Mouse (Mus musculus): Measurements from ENCODE around the gene Fam213a. TPM values are rescaled to one million over a fixed set of nuclear protein-coding genes. Genes with fewer than 3 reads are reported as not detected.
A peak's percentile ranks its signal among the peaks of the same experiment; 100 is the strongest.

Fam213a gene
- polyA plus RNA-seq, 1 experiment from 2014 or later = 36.6 TPM

DNA sequence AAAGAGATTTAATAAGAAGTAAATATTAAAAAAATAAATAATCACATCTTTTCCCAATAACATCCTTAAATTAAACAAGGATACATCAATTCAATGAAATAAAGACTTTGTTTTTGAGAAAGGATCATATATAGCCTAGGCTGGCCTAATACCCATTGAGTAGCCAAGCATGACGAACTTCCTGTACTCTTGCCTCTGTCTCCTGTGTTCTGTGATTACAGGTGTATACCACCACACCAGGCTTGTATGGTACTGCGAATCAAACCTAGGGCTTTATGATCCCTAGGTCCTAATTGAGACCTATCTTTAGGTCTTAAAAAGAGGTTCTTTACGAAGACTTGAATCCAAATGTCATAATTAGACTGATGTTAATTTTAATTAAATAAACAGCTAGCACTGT lies 7.7 kb upstream of the Fam213a start:
- H3K36me3 ChIP-seq (replicated peaks) = no peaks in the 10 kb centered on the region
- no peaks in the 10 kb centered on the region for H3K27me3 ChIP-seq (replicated peaks; ENCODE audit: low read depth, poor library complexity, severe bottlenecking)
- no peaks in the 10 kb centered on the region for H3K9me3 ChIP-seq
- no peak overlapping the region for H3K4me3 ChIP-seq
- 89% methylated on average over 3 of the region's 3 CpGs for WGBS
- H3K27ac ChIP-seq (replicated peaks) = no peak overlapping the region
- no peak for DNase-seq (ENCODE audit: low spot score)
- H3K4me1 ChIP-seq = no peaks in the 10 kb centered on the region

DNA sequence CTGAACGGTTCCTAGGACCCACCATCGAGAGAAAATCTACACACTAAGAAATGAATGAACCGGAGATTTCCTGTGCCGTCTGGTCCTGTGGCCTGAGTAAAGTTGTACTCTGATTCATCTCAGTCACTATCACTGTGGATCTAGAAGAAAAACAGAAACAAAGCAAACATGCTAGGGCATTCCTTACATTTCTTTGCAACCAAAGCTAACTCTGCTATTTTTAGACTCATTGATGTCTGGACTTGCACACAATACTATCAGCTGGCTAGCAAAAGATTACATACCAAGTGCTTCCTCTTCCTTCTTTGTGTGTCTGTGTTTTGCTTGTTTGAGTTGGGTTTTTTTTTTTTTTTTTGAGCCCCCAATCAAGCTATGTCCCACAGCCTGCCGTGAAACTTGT lies 3.9 kb upstream of the Fam213a start:
- WGBS = 84% methylated on average over 5 of the region's 5 CpGs

DNA sequence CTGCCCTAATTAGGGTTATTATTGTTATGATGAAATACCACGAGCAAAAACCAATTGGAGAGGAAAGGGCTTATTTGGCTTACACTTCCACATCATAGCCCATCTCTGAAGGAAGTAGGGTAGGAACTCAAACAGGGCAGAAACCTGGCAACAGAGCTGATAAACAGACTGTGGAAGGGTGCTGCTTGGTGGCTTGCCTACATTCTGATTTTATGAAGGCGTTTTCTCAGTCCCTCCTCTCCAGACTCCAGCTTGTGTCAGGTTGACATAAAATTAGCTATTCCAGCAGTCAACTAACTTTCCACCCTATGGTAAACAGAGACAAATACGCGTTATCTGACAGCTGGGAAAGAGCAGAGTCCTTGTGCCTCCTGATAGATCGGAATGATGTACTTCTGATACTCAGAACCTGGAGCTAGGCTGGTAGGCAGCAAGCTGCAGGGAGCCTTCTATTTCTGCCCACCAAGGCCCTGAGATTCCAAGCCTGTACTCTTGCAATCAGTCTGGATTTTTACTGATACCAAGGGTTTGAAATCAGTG lies 1.2 kb upstream of the Fam213a start:
- H3K27ac ChIP-seq (replicated peaks) = no peak overlapping the region
- H3K36me3 ChIP-seq (replicated peaks) = no peaks in the 10 kb centered on the region
- no peak for DNase-seq (ENCODE audit: low spot score)
- H3K9me3 ChIP-seq = no peaks in the 10 kb centered on the region
- H3K4me3 ChIP-seq = no peak overlapping the region
- 76% methylated on average over 5 of the region's 5 CpGs for WGBS
- H3K4me1 ChIP-seq = peaks cover 13% of the 10 kb centered on the region
- H3K27me3 ChIP-seq (replicated peaks; ENCODE audit: low read depth, poor library complexity, severe bottlenecking) = 0 out of 2 replicates have a peak, but pooled peaks cover 5% of the 10 kb centered on the region

More for the DNA sequence above, 3.9 kb upstream of the Fam213a start:
- H3K27ac ChIP-seq (replicated peaks) = no peak overlapping the region
- 0 out of 2 replicates have a peak, but pooled peaks cover 1% of the 10 kb centered on the region for H3K27me3 ChIP-seq (replicated peaks; ENCODE audit: low read depth, poor library complexity, severe bottlenecking)
- no peak overlapping the region for H3K4me3 ChIP-seq
- DNase-seq (ENCODE audit: low spot score) = no peak
- H3K36me3 ChIP-seq (replicated peaks) = no peaks in the 10 kb centered on the region
- peaks cover 13% of the 10 kb centered on the region for H3K4me1 ChIP-seq
- no peaks in the 10 kb centered on the region for H3K9me3 ChIP-seq

DNA sequence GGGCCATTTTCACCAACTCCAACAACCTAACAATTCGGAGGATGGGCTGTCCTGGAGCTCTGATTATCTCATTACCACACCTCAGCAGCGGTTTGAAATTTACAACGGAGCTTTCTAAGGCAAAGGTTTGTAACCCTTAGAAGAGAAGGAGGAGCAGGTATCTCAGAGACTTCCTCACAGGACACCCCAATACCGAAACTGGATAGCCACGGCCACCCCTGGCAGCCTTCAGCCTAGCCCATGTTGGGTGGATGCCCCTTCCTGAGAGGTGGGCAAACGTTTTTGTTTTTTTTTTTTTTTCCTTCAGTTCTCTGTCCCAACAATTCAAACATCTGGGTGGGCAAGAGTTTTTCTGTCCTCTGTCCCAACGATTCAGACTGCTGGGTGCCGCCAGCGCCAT lies 445 bp downstream of the Fam213a start:
- Histone ChIP-seq H3K4me1 (peaks cover 16% of the 10 kb centered on the region), H3K27me3 (replicated peaks; ENCODE audit: low read depth, poor library complexity, severe bottlenecking) (0 out of 2 replicates have a peak, but pooled peaks cover 5% of the 10 kb centered on the region), H3K27ac (replicated peaks) (peak overlapping the region; percentile 84), H3K4me3 (peak overlapping the region; percentile 73), H3K36me3 (replicated peaks) (no peaks in the 10 kb centered on the region), H3K9me3 (no peaks in the 10 kb centered on the region)
- 23% methylated on average over 9 of the region's 9 CpGs for WGBS
- no peak for DNase-seq (ENCODE audit: low spot score)

DNA sequence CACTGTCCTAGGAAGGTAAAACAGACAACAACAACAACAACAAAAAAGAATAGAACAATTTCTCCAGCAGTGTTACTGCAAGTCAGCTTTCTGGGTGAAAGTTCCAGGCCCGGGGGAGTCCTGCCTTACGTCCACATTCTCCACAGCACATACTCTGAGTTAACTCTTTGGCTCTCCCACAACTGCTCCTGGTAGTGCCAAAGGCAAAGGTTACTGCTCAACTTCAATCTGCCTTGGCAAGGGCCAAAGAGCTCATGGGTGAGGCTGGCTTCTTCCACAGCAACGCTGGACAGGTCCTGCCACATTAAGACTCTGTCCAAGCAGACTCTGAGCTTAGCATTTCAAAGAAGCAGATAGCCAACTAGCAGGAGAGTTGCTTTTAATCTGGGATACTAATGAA lies 1.7 kb downstream of the Fam213a start:
- H3K4me3 ChIP-seq = no peak overlapping the region
- no peaks in the 10 kb centered on the region for H3K9me3 ChIP-seq
- H3K4me1 ChIP-seq = peaks cover 28% of the 10 kb centered on the region
- WGBS = 85% methylated on average over 3 of the region's 3 CpGs
- 0 out of 2 replicates have a peak, but pooled peaks cover 5% of the 10 kb centered on the region for H3K27me3 ChIP-seq (replicated peaks; ENCODE audit: low read depth, poor library complexity, severe bottlenecking)
- no peaks in the 10 kb centered on the region for H3K36me3 ChIP-seq (replicated peaks)
- H3K27ac ChIP-seq (replicated peaks) = no peak overlapping the region
- no peak for DNase-seq (ENCODE audit: low spot score)

DNA sequence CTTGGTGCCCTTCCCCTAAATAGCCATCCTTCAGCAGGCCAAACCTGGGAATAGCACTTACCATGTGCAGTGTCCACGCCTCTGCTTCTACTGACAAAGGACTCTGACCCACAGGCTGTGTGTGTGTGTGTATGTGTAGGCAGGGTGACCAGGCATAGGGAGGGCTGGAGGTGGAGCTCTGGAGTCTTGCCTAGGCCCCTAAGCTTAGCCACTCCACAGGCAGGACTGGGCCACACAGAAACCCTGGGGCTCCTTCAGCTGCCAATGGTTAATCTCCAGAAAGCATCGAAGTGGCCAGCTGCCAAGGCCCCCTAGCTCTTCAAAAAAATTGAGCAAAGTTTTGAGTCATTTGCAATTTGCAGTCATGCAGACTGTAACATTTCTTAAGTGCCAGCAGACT lies 5.5 kb downstream of the Fam213a start:
- WGBS = 59% methylated on average over 2 of the region's 2 CpGs
- H3K27ac ChIP-seq (replicated peaks) = no peak overlapping the region

DNA sequence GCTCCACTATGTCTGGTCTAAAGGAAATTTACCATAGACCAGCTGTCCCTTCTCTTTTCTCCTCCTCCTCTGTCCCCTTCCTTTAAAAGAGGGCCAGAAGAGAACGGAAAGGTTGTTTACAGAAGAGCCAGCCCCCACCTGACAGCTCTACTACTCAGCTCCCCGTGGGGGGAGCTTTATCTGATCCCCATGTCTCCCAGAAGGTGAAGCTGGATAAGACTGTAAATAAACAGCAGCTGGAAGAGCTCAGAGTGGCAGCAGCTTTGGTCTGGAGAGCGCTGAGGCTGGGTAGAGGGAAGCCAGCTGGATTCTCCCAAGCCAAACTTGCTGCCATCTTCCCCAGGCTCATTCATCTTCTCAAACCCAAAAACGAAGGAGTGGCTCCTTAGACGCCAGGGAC lies 5.9 kb downstream of the Fam213a start:
- H3K36me3 ChIP-seq (replicated peaks) = no peaks in the 10 kb centered on the region
- H3K9me3 ChIP-seq = no peaks in the 10 kb centered on the region
- WGBS = 44% methylated on average over 5 of the region's 5 CpGs
- peaks cover 20% of the 10 kb centered on the region for H3K27me3 ChIP-seq (replicated peaks; ENCODE audit: low read depth, poor library complexity, severe bottlenecking)
- no peak overlapping the region for H3K27ac ChIP-seq (replicated peaks)
- H3K4me3 ChIP-seq = no peak overlapping the region
- no peak for DNase-seq (ENCODE audit: low spot score)
- peaks cover 35% of the 10 kb centered on the region for H3K4me1 ChIP-seq

More for the DNA sequence above, 5.5 kb downstream of the Fam213a start:
- Histone ChIP-seq H3K4me1 (peaks cover 37% of the 10 kb centered on the region), H3K36me3 (replicated peaks) (no peaks in the 10 kb centered on the region), H3K4me3 (no peak overlapping the region), H3K9me3 (no peaks in the 10 kb centered on the region), H3K27me3 (replicated peaks; ENCODE audit: low read depth, poor library complexity, severe bottlenecking) (peaks cover 18% of the 10 kb centered on the region)
- no peak for DNase-seq (ENCODE audit: low spot score)

DNA sequence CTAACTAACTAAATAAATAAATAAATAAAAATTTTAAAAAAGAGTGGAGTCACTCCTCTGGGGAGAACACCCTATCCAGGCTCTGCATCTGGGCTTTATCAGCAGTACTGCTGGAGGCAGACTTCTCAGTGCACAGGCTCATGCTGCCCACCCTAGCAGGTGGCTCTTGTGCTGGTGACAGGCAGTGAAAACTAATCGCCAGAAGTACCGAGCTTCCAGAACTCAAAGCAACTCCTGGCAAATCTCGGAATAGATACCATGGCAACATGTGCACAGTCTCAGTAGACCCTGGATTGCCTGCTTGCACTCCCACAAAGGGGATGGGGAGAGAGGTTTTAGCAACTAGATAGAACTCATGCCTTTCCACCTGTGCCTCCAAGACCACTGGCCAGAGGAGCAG lies 6.7 kb downstream of the Fam213a start:
- Histone ChIP-seq H3K4me3 (no peak overlapping the region), H3K27me3 (replicated peaks; ENCODE audit: low read depth, poor library complexity, severe bottlenecking) (peaks cover 16% of the 10 kb centered on the region), H3K9me3 (no peaks in the 10 kb centered on the region), H3K36me3 (replicated peaks) (no peaks in the 10 kb centered on the region), H3K27ac (replicated peaks) (no peak overlapping the region), H3K4me1 (peaks cover 38% of the 10 kb centered on the region)
- no peak for DNase-seq (ENCODE audit: low spot score)
- WGBS = 69% methylated on average over 3 of the region's 3 CpGs

DNA sequence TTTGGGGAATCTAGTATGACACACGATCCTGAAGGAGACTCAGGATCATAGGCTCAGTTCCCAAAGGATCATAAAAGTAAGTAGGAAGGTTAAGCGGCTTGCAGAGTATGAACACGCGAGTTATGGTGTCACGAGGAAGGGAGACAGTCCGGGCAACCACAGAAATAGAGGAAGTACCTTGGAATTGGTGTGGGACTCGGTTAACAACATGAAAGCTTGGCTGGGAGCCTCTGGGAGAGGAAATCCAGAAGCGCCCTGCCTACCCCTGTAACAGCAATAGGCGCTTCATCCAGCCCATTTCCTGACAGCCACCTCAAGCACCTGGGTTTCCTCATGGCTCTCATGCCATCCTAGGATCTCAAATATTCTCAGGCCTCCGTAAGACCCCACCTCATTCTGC lies 7.3 kb downstream of the Fam213a start:
- Histone ChIP-seq H3K27ac (replicated peaks) (no peak overlapping the region), H3K4me1 (peaks cover 41% of the 10 kb centered on the region), H3K9me3 (no peaks in the 10 kb centered on the region), H3K27me3 (replicated peaks; ENCODE audit: low read depth, poor library complexity, severe bottlenecking) (peaks cover 16% of the 10 kb centered on the region), H3K36me3 (replicated peaks) (no peaks in the 10 kb centered on the region), H3K4me3 (no peak overlapping the region)
- WGBS = 88% methylated on average over 10 of the region's 10 CpGs
- DNase-seq (ENCODE audit: low spot score) = no peak

DNA sequence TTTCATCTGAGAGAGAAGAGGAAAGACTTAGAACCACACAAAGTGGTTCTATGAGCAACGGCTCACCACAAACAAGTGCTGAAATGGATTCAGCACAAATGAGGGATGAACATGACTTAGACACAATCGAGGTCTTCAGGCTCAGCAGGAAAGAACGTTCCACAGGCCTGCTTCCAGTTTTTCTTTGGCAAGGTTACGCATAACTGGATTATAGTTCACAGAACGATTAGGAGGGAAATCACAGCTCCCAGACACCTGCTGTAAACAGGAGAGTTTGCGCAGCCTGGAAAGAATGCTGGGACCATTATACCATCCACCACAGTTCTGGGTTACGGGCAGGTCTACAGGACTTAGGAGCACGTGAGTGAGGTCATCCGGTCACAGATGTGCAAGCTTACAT lies 7.9 kb downstream of the Fam213a start:
- Histone ChIP-seq H3K9me3 (no peaks in the 10 kb centered on the region), H3K4me3 (no peak overlapping the region), H3K4me1 (peaks cover 46% of the 10 kb centered on the region), H3K27me3 (replicated peaks; ENCODE audit: low read depth, poor library complexity, severe bottlenecking) (peaks cover 16% of the 10 kb centered on the region), H3K36me3 (replicated peaks) (no peaks in the 10 kb centered on the region), H3K27ac (replicated peaks) (no peak overlapping the region)
- no peak for DNase-seq (ENCODE audit: low spot score)
- WGBS = 85% methylated on average over 9 of the region's 9 CpGs

DNA sequence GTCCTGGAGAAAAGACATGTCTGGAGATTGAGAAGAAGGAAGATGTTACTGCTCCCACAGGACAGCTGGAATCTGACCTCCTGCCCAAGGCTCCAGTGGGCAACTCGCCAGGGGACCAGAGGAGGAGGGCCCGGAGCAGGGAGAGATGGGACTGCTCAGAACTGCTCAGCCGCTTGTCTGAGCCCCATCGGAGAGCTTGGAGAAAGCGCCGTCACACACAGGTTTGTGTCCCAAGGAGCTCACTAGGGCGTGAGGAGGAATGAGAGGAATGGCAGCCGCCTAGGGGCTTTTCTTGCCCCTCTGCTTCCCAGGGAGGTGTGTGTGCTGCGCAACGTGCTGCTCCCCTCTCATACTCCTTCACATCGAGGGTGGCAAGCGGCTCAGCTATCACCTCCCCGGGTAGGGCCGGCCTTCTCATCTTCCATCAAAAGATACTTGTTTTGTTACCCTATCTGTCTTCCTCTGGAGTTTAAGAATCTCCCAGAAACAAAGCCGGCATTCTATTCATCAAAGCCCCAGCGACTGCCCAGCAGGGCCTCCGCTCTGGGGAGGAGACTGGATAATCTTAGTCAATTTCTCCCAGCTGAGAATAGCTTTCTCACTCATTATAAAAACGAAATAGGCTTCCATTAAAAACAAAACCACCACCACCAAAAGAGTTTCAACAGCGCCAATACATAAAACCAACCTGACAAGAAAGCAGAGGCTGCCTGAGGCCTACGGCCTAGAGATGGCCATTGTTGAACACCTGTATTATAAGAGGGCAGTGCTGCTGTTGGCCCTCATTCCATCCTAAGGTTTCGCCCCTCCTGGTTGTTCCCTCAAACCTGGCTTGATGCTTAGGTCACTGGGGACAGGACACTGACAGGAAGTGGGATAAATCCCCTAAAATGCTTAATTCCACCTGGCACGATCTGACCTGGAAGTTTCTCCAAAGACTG lies 9.1 kb downstream of the Fam213a start:
- peak; percentile 47 for DNase-seq (ENCODE audit: low spot score)
- Histone ChIP-seq H3K36me3 (replicated peaks) (no peaks in the 10 kb centered on the region), H3K9me3 (no peaks in the 10 kb centered on the region), H3K4me1 (peaks cover 53% of the 10 kb centered on the region), H3K27me3 (replicated peaks; ENCODE audit: low read depth, poor library complexity, severe bottlenecking) (peaks cover 16% of the 10 kb centered on the region), H3K27ac (replicated peaks) (peak overlapping the region; percentile 75), H3K4me3 (peak overlapping the region; percentile 35)
- 10% methylated on average over 22 of the region's 22 CpGs for WGBS

DNA sequence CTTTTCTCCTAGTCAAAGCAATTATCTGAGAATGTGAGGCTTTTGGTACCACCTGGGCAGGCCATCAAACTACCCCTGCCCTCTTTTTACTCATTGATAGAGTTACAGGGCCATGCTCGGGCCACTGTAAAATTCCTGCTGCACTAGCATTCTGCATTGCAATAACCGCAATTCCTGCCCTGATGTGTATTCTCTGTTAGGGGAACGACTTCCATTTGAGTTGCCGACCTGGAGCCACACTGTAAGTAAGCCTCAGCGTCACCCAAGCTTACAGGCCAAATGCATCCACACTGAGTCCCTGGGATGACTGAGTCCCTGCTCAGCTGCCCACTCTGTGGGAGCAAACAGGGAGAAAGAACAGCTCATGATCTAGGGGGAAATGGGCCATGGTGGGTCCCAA lies 12.0 kb downstream of the Fam213a start:
- 84% methylated on average over 5 of the region's 5 CpGs for WGBS

DNA sequence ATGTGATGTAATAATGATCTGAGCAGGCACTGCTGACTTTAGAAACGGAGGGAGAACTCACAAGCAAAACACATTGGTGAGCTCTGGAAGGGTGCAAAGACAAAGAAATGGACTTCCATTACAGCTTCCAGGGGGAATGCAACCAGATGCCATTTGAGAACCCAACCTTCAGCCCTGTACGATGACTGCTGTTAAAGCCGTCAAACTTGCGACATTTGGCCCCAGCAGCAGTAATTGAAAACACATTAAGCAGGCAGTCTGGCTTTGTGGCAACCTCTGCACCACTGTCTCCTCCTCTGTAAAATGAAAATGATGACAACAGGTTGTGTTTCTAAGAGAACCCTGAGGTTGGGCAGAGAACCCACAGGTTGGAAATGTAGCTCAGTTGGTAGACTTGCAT lies 12.8 kb downstream of the Fam213a start:
- H3K27me3 ChIP-seq (replicated peaks; ENCODE audit: low read depth, poor library complexity, severe bottlenecking) = peaks cover 16% of the 10 kb centered on the region
- peaks cover 38% of the 10 kb centered on the region for H3K4me1 ChIP-seq
- no peaks in the 10 kb centered on the region for H3K9me3 ChIP-seq
- no peak overlapping the region for H3K4me3 ChIP-seq
- 33% methylated on average over 4 of the region's 4 CpGs for WGBS
- DNase-seq (ENCODE audit: low spot score) = peak; percentile 39
- H3K27ac ChIP-seq (replicated peaks) = no peak overlapping the region
- H3K36me3 ChIP-seq (replicated peaks) = peaks cover 22% of the 10 kb centered on the region

More for the DNA sequence above, 12.0 kb downstream of the Fam213a start:
- Histone ChIP-seq H3K4me1 (peaks cover 38% of the 10 kb centered on the region), H3K27me3 (replicated peaks; ENCODE audit: low read depth, poor library complexity, severe bottlenecking) (peaks cover 16% of the 10 kb centered on the region), H3K4me3 (no peak overlapping the region), H3K9me3 (no peaks in the 10 kb centered on the region), H3K36me3 (replicated peaks) (peaks cover 19% of the 10 kb centered on the region), H3K27ac (replicated peaks) (no peak overlapping the region)
- DNase-seq (ENCODE audit: low spot score) = no peak
